Mouse (Mus musculus) liver, postnatal 0 days (tissue): ENCODE results near the gene Dusp28.

ENCODE experiments used
- CTCF ChIP-seq: sonication (generic); IDR thresholded peaks from 2 replicates; pipeline ENCODE4 v1.5.1; 2016; ENCODE audit warnings: antibody characterized with exemption, low read depth
- EP300 ChIP-seq: IDR thresholded peaks from 2 replicates; pipeline ENCODE4 v1.6.1; 2016; ENCODE audit warnings: antibody characterized with exemption, low read depth, mild to moderate bottlenecking

DNA sequence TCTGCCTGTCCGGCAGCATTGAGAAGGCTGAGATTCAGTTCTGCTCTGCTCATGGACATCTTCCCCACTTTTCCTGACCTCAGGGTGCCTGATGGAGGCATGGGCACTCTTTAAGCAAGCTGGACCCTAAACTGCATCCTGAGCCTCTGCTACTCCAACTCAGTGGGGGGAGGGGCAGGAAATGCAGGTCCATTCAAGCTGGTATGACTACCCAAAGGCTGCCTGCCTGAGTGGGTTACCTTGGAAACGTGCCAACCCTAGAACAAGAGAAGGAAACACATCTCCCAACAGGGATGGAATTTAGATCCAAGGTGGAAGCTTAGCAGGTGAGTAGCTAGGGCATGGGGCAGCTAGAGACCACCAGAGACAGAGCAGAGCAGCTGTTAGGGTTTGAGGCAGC lies 40.6 kb upstream of the Dusp28 start:
- TF ChIP-seq CTCF (no peak), EP300 (no peak)
